Mouse (Mus musculus) liver, embryonic 14.5 days (tissue): ENCODE data around the gene Cyp2d11. TPM values are rescaled to one million over a fixed set of nuclear protein-coding genes. Genes with fewer than 3 reads are reported as not detected.

Experiments used
- ATAC-seq: fragments of 200-750 bp; cut with Nextera tagmentation; 2 replicates; pipeline ENCODE4 v1.8.0; 2017; ENCODE audit warnings: moderate number of reproducible peaks, mild to moderate bottlenecking, moderate library complexity; ENCODE audit not compliant: insufficient read depth
- DNase-seq, 3 experiments: peaks; one replicate each; pipeline ENCODE4 v3.0.0-alpha.2; 2012 to 2013; ENCODE audit warnings: low read depth in 3 of 3, low spot score in 3 of 3
- H3K27ac ChIP-seq: fragments of 300-500 bp; sonication (generic); 2 replicates; pipeline ENCODE4 v1.5.1; 2014; ENCODE audit warnings: moderate library complexity, mild to moderate bottlenecking, control low read depth, inconsistent platforms
- H3K27me3 ChIP-seq: fragments of 300-500 bp; sonication (generic); 2 replicates; pipeline ENCODE4 v1.6.1; 2014; ENCODE audit warnings: mild to moderate bottlenecking, low read length, moderate library complexity; ENCODE audit not compliant: control insufficient read depth, insufficient read depth
- H3K36me3 ChIP-seq: fragments of 300-500 bp; sonication (generic); replicated peaks from 2 replicates; pipeline ENCODE4 v1.6.1; 2014; ENCODE audit warnings: low read depth; ENCODE audit not compliant: control insufficient read depth, insufficient read depth
- H3K4me1 ChIP-seq, 2 experiments: fragments of 200-500 bp in 1 of 2; fragments of 300-500 bp in 1 of 2; sonication (generic) in 1 of 2; replicated peaks; 2 replicates each; pipeline ENCODE4 v1.6.1; 2012 to 2014; ENCODE audit warnings: antibody characterized with exemption in 1 of 2, inconsistent platforms in 1 of 2, low read length in 1 of 2; ENCODE audit not compliant: control insufficient read depth in 2 of 2, insufficient read depth in 2 of 2
- H3K4me2 ChIP-seq: fragments of 300-500 bp; sonication (generic); 2 replicates; pipeline ENCODE4 v1.6.1; 2014; ENCODE audit warnings: low read depth, mild to moderate bottlenecking, control low read depth, moderate library complexity
- H3K4me3 ChIP-seq, 2 experiments: fragments of 200-500 bp in 1 of 2; fragments of 300-500 bp in 1 of 2; sonication (generic) in 1 of 2; 2 replicates each; pipeline ENCODE4 v1.5.1; 2012 to 2014; ENCODE audit warnings: low read depth in 2 of 2, low read length in 2 of 2, mild to moderate bottlenecking in 2 of 2, control low read depth in 1 of 2, inconsistent platforms in 1 of 2, moderate library complexity in 1 of 2; ENCODE audit not compliant: insufficient read depth in 1 of 2
- H3K9ac ChIP-seq: fragments of 300-500 bp; sonication (generic); replicated peaks from 2 replicates; pipeline ENCODE4 v1.6.1; 2014; ENCODE audit warnings: mild to moderate bottlenecking, control low read depth, moderate library complexity
- H3K9me3 ChIP-seq: fragments of 300-500 bp; sonication (generic); 2 replicates; pipeline ENCODE4 v1.6.1; 2016; ENCODE audit warnings: low read length, mixed read lengths; ENCODE audit not compliant: control insufficient read depth
- CTCF ChIP-seq: IDR thresholded peaks from 2 replicates; pipeline ENCODE4 v1.5.1; 2016; ENCODE audit warnings: antibody characterized with exemption, low read depth, control low read depth
- EP300 ChIP-seq: IDR thresholded peaks from 2 replicates; pipeline ENCODE4 v1.6.1; 2016; ENCODE audit warnings: antibody characterized with exemption, low read depth
- WGBS: fragments of 180-500 bp; shearing (Covaris S2); extraction: QIAGEN DNeasy Blood & Tissue Kit; methylation state at CpG from one replicate; pipeline ENCODE4 v1.1.7; 2014; ENCODE audit not compliant: insufficient replicate concordance; 5-methylcytosine and 5-hydroxymethylcytosine counted together
- polyA plus RNA-seq, 2 experiments: library from polyadenylated mRNA; depleted of rRNA in 1 of 2; stranded (reverse) in 1 of 2; unstranded in 1 of 2; fragments of >200 nt; fragmentation: Nextera tagmentation in 1 of 2; extraction: Ambion mirVana in 1 of 2; gene quantifications; 2 replicates each; pipeline versions ENCODE4 v1.2.1 to v1.2.3; 2012 to 2014

Gene Cyp2d11
- polyA plus RNA-seq, 2 experiments: 0.09 TPM; not detected in 1

GRCm38 (mm10) chr15:82353745-82354113 lies 40.1 kb downstream of the Cyp2d11 start:
- peaks cover 28 to 41% of the 10 kb centered on the region in 2 experiments for H3K4me1 ChIP-seq
- peaks cover 26% of the 10 kb centered on the region for H3K36me3 ChIP-seq
- H3K27me3 ChIP-seq: no peaks in the 10 kb centered on the region
- DNase-seq (no peak), ATAC-seq (peak; percentile 35)
- peak overlapping the region; percentile 80 to 82 for H3K4me3 ChIP-seq
- peak overlapping the region; percentile 98 for H3K9ac ChIP-seq
- H3K9me3 ChIP-seq: no peaks in the 10 kb centered on the region
- TF ChIP-seq CTCF: no peak
- H3K27ac ChIP-seq: peak overlapping the region; percentile 67
- H3K4me2 ChIP-seq: peak overlapping the region; percentile 90
- WGBS: under 1% methylated on average over 23 of the region's 23 CpGs

GRCm38 (mm10) chr15:82353078-82353744 lies 40.6 kb downstream of the Cyp2d11 start:
- peak overlapping the region; percentile 98 for H3K9ac ChIP-seq
- H3K27me3 ChIP-seq: no peaks in the 10 kb centered on the region
- H3K4me3 ChIP-seq: peak overlapping the region; percentile 80 to 82
- TF ChIP-seq CTCF: no peak
- TF ChIP-seq EP300: no peak
- H3K36me3 ChIP-seq: peaks cover 32% of the 10 kb centered on the region
- DNase-seq (no peak), ATAC-seq (no peak)
- no peaks in the 10 kb centered on the region for H3K9me3 ChIP-seq
- WGBS: 14% methylated on average over 14 of the region's 14 CpGs
- peak overlapping the region; percentile 90 for H3K4me2 ChIP-seq
- peak overlapping the region; percentile 67 for H3K27ac ChIP-seq
- peaks cover 32 to 42% of the 10 kb centered on the region in 2 experiments for H3K4me1 ChIP-seq

- peak overlapping the region; percentile 90 for H3K4me2 ChIP-seq
- peak overlapping the region in 1 of 2 experiments; percentile 3; a peak in 2 of 4 replicates for H3K4me3 ChIP-seq
- peaks cover 42% of the 10 kb centered on the region for H3K36me3 ChIP-seq
- peak overlapping the region; percentile 54 for H3K9ac ChIP-seq
- DNase-seq: peak in 1 of 3 experiments; percentile 50
- H3K9me3 ChIP-seq: no peaks in the 10 kb centered on the region
- ATAC-seq: no peak
- 30% methylated on average over 3 of the region's 3 CpGs for WGBS
- H3K27me3 ChIP-seq: no peaks in the 10 kb centered on the region
- H3K27ac ChIP-seq: peak overlapping the region; percentile 61
- peaks cover 47 to 57% of the 10 kb centered on the region in 2 experiments for H3K4me1 ChIP-seq
- no peak for TF ChIP-seq CTCF
- TF ChIP-seq EP300: 0 out of 2 replicates have a peak, but pooled peaks have one; percentile 19
These were observed 42.3 kb downstream of the Cyp2d11 start for GRCm38 (mm10) chr15:82351480-82351879.

- DNase-seq (no peak), ATAC-seq (no peak)
- peak; percentile 10; the same call in 1 of the 2 replicates for TF ChIP-seq CTCF
- no peak for TF ChIP-seq EP300
- Histone ChIP-seq H3K27me3 (no peaks in the 10 kb centered on the region), H3K9me3 (no peaks in the 10 kb centered on the region), H3K4me1 (peaks cover 48 to 58% of the 10 kb centered on the region in 2 experiments), H3K36me3 (peaks cover 42% of the 10 kb centered on the region), H3K27ac (peak overlapping the region; percentile 42), H3K4me2 (no peak overlapping the region; the same call in 1 of the 2 replicates), H3K9ac (no peak overlapping the region), H3K4me3 (no peak overlapping the region)
- 70% methylated on average over 4 of the region's 4 CpGs for WGBS
These were observed 43.5 kb downstream of the Cyp2d11 start for GRCm38 (mm10) chr15:82350349-82350748.

- H3K36me3 ChIP-seq: peaks cover 54% of the 10 kb centered on the region
- peaks cover 55 to 69% of the 10 kb centered on the region in 2 experiments for H3K4me1 ChIP-seq
- TF ChIP-seq EP300 (no peak), CTCF (no peak)
- no peak overlapping the region for H3K4me3 ChIP-seq
- H3K4me2 ChIP-seq: no peak overlapping the region
- ATAC-seq (no peak), DNase-seq (no peak)
- H3K27me3 ChIP-seq: no peaks in the 10 kb centered on the region
- no peaks in the 10 kb centered on the region for H3K9me3 ChIP-seq
- WGBS: 81% methylated on average over 2 of the region's 2 CpGs
- H3K9ac ChIP-seq: no peak overlapping the region
- no peak overlapping the region for H3K27ac ChIP-seq
These were observed 44.9 kb downstream of the Cyp2d11 start for GRCm38 (mm10) chr15:82348999-82349341.
